Mouse (Mus musculus): Measurements from ENCODE around the gene S100z. TPM values are rescaled to one million over a fixed set of nuclear protein-coding genes. Genes with fewer than 3 reads are reported as not detected.

The S100z gene
- polyA plus RNA-seq, 1 experiment from 2014 or later = not detected

GRCm38 (mm10) chr13:95451529-95451928 is 27.0 kb downstream of the S100z start:
- Histone ChIP-seq H3K9ac (replicated peaks; ENCODE audit: low read length) (no peak overlapping the region), H3K36me3 (ENCODE audit: insufficient read depth, low read length) (no peaks in the 10 kb centered on the region), H3K27me3 (ENCODE audit: insufficient read depth, low read length) (no peaks in the 10 kb centered on the region), H3K9me3 (ENCODE audit: low read length) (no peaks in the 10 kb centered on the region), H3K4me1 (ENCODE audit: insufficient read depth, low read length) (no peaks in the 10 kb centered on the region), H3K4me2 (replicated peaks; ENCODE audit: low read depth, low read length) (no peak overlapping the region), H3K27ac (ENCODE audit: low read length) (no peak overlapping the region), H3K4me3 (ENCODE audit: low read length) (no peak overlapping the region)
- 70% methylated on average over 2 of the region's 2 CpGs for WGBS
- no peak for ATAC-seq (ENCODE audit: low FRiP score, low TSS enrichment)

- H3K27me3 ChIP-seq (ENCODE audit: insufficient read depth, low read length) = peaks cover 2% of the 10 kb centered on the region; the same call in 1 of the 2 replicates
- no peak overlapping the region for H3K27ac ChIP-seq (ENCODE audit: low read length)
- no peak overlapping the region for H3K4me3 ChIP-seq (ENCODE audit: low read length)
- no peak overlapping the region for H3K4me2 ChIP-seq (replicated peaks; ENCODE audit: low read depth, low read length)
- no peaks in the 10 kb centered on the region for H3K9me3 ChIP-seq (ENCODE audit: low read length)
- no peak for ATAC-seq (ENCODE audit: low FRiP score, low TSS enrichment)
- H3K4me1 ChIP-seq (ENCODE audit: insufficient read depth, low read length) = no peaks in the 10 kb centered on the region
- H3K36me3 ChIP-seq (ENCODE audit: insufficient read depth, low read length) = no peaks in the 10 kb centered on the region
- WGBS = 90% methylated on average over 9 of the region's 9 CpGs
- H3K9ac ChIP-seq (replicated peaks; ENCODE audit: low read length) = no peak overlapping the region
Observed at GRCm38 (mm10) chr13:95450636-95451210, 27.8 kb downstream of the S100z start.

- WGBS = 78% methylated on average over 3 of the region's 3 CpGs
- no peaks in the 10 kb centered on the region for H3K4me1 ChIP-seq (ENCODE audit: insufficient read depth, low read length)
- H3K36me3 ChIP-seq (ENCODE audit: insufficient read depth, low read length) = no peaks in the 10 kb centered on the region
- no peak for ATAC-seq (ENCODE audit: low FRiP score, low TSS enrichment)
- H3K9ac ChIP-seq (replicated peaks; ENCODE audit: low read length) = no peak overlapping the region
- no peak overlapping the region for H3K27ac ChIP-seq (ENCODE audit: low read length)
- H3K4me2 ChIP-seq (replicated peaks; ENCODE audit: low read depth, low read length) = no peak overlapping the region
- H3K27me3 ChIP-seq (ENCODE audit: insufficient read depth, low read length) = peaks cover 12% of the 10 kb centered on the region
- H3K9me3 ChIP-seq (ENCODE audit: low read length) = no peaks in the 10 kb centered on the region
- H3K4me3 ChIP-seq (ENCODE audit: low read length) = no peak overlapping the region
Observed at GRCm38 (mm10) chr13:95449730-95450129, 28.8 kb downstream of the S100z start.

GRCm38 (mm10) chr13:95444824-95445223 is 33.7 kb downstream of the S100z start, which contains the start of gene Crhbp:
Gene Crhbp, minus strand, starts transcription at chr13:95444924.
- no peak for ATAC-seq (ENCODE audit: low FRiP score, low TSS enrichment)
- H3K36me3 ChIP-seq (ENCODE audit: insufficient read depth, low read length) = no peaks in the 10 kb centered on the region
- peak within 1 kb of the TSS; percentile 48 for H3K4me3 ChIP-seq (ENCODE audit: low read length)
- H3K4me2 ChIP-seq (replicated peaks; ENCODE audit: low read depth, low read length) = peak within 1 kb of the TSS; percentile 78
- peaks cover 35% of the 10 kb centered on the region for H3K27me3 ChIP-seq (ENCODE audit: insufficient read depth, low read length)
- no peak within 1 kb of the TSS for H3K27ac ChIP-seq (ENCODE audit: low read length)
- no peaks in the 10 kb centered on the region for H3K9me3 ChIP-seq (ENCODE audit: low read length)
- H3K9ac ChIP-seq (replicated peaks; ENCODE audit: low read length) = peak within 1 kb of the TSS; percentile 48
- 60% methylated on average over 11 of the region's 11 CpGs for WGBS
- H3K4me1 ChIP-seq (ENCODE audit: insufficient read depth, low read length) = peaks cover 8% of the 10 kb centered on the region; the same call in 1 of the 2 replicates

DNA sequence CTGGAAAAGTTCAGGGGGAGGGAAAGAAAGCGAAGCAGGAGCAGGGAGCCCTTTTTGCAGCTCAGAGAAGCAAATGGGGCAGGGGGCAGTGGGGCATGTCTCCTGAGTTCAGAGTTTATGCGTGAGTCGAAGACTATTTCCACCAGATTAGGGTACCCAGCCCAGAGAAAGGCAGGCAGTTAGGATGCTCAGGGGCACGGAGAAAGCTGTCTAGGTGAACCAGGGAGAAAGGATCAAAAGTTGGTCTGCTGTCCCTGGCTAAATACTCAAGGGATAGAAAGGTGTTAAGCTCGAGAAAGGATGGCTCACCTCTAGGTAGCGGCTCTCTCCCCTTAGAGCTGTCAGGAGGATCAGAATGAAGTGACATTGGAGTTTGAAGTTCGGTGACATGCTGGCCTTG is 34.2 kb downstream of the S100z start:
- WGBS = 7% methylated on average over 7 of the region's 7 CpGs
- Histone ChIP-seq H3K4me1 (ENCODE audit: insufficient read depth, low read length) (peaks cover 8% of the 10 kb centered on the region; the same call in 1 of the 2 replicates), H3K9me3 (ENCODE audit: low read length) (no peaks in the 10 kb centered on the region), H3K4me2 (replicated peaks; ENCODE audit: low read depth, low read length) (peak overlapping the region; percentile 78), H3K27me3 (ENCODE audit: insufficient read depth, low read length) (peaks cover 35% of the 10 kb centered on the region), H3K4me3 (ENCODE audit: low read length) (peak overlapping the region; percentile 48), H3K9ac (replicated peaks; ENCODE audit: low read length) (no peak overlapping the region), H3K27ac (ENCODE audit: low read length) (no peak overlapping the region), H3K36me3 (ENCODE audit: insufficient read depth, low read length) (no peaks in the 10 kb centered on the region)
- no peak for ATAC-seq (ENCODE audit: low FRiP score, low TSS enrichment)

DNA sequence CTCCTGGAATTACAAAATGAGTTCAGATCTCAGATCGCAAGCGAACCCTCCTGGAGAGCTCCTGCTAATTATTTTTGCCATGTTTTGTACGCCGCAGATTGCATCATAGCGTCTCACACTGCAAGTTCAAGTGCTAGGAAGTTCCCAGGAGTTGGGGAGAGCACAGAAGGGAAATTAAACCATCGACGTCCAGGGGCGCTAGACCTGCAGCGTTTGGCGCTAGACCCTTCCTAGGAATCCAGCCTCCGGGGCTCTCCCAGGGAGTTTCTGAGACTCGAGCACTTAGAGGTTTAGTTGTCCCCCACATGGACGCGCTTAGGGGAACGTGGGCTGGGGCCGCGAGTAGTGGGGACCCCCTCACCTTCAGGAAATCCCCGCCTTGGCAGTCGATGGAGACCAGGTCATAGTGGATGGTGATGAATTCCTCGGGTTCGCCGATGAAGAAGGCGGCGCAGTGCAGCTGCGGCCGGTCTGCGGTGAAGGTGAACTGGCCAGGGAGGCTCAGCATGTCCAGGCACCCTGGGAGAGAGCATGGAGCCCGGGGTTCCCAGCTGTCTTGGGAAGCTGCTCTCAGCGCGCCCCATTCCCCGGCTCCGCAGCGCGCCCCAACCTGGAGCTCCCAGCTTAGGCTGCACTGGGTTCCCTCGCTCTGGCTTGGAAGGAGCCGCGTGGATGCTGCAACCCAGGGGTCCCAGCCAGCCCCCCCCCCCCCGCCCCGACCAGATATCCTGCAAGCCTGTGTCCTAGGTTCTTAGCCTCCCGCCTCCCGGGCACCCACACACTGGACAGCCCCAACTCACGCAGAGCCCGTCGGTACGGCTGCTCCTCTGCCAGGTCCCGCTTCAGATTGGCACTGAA is 34.9 kb downstream of the S100z start:
- Histone ChIP-seq H3K36me3 (ENCODE audit: insufficient read depth, low read length) (no peaks in the 10 kb centered on the region), H3K4me3 (ENCODE audit: low read length) (peak overlapping the region; percentile 48), H3K9me3 (ENCODE audit: low read length) (no peaks in the 10 kb centered on the region), H3K4me1 (ENCODE audit: insufficient read depth, low read length) (peaks cover 8% of the 10 kb centered on the region; the same call in 1 of the 2 replicates), H3K4me2 (replicated peaks; ENCODE audit: low read depth, low read length) (peak overlapping the region; percentile 78), H3K27me3 (ENCODE audit: insufficient read depth, low read length) (peaks cover 35% of the 10 kb centered on the region), H3K9ac (replicated peaks; ENCODE audit: low read length) (peak overlapping the region; percentile 48), H3K27ac (ENCODE audit: low read length) (no peak overlapping the region)
- peak; percentile 69 for ATAC-seq (ENCODE audit: low FRiP score, low TSS enrichment)
- WGBS = under 1% methylated on average over 46 of the region's 46 CpGs

GRCm38 (mm10) chr13:95442901-95443300 is 35.6 kb downstream of the S100z start:
- Histone ChIP-seq H3K9ac (replicated peaks; ENCODE audit: low read length) (no peak overlapping the region), H3K27ac (ENCODE audit: low read length) (no peak overlapping the region), H3K4me1 (ENCODE audit: insufficient read depth, low read length) (peaks cover 8% of the 10 kb centered on the region; the same call in 1 of the 2 replicates), H3K27me3 (ENCODE audit: insufficient read depth, low read length) (peaks cover 35% of the 10 kb centered on the region), H3K36me3 (ENCODE audit: insufficient read depth, low read length) (no peaks in the 10 kb centered on the region), H3K4me2 (replicated peaks; ENCODE audit: low read depth, low read length) (0 out of 2 replicates have a peak overlapping the region, but pooled peaks have one; percentile 78), H3K4me3 (ENCODE audit: low read length) (no peak overlapping the region; the same call in 1 of the 2 replicates), H3K9me3 (ENCODE audit: low read length) (no peaks in the 10 kb centered on the region)
- no peak for ATAC-seq (ENCODE audit: low FRiP score, low TSS enrichment)
- 19% methylated on average over 4 of the region's 4 CpGs for WGBS

- Histone ChIP-seq H3K4me1 (ENCODE audit: insufficient read depth, low read length) (peaks cover 8% of the 10 kb centered on the region; the same call in 1 of the 2 replicates), H3K36me3 (ENCODE audit: insufficient read depth, low read length) (no peaks in the 10 kb centered on the region), H3K4me2 (replicated peaks; ENCODE audit: low read depth, low read length) (no peak overlapping the region), H3K4me3 (ENCODE audit: low read length) (no peak overlapping the region), H3K27me3 (ENCODE audit: insufficient read depth, low read length) (peaks cover 21% of the 10 kb centered on the region), H3K9ac (replicated peaks; ENCODE audit: low read length) (no peak overlapping the region), H3K27ac (ENCODE audit: low read length) (no peak overlapping the region), H3K9me3 (ENCODE audit: low read length) (no peaks in the 10 kb centered on the region)
- WGBS = 82% methylated on average over 5 of the region's 5 CpGs
- no peak for ATAC-seq (ENCODE audit: low FRiP score, low TSS enrichment)
Observed at GRCm38 (mm10) chr13:95439569-95439968, 39.0 kb downstream of the S100z start.

GRCm38 (mm10) chr13:95431760-95432159 is 46.8 kb downstream of the S100z start:
- peak overlapping the region; percentile 7; the same call in 1 of the 2 replicates for H3K4me2 ChIP-seq (replicated peaks; ENCODE audit: low read depth, low read length)
- 0 out of 2 replicates have a peak, but pooled peaks have one; percentile 54 for ATAC-seq (ENCODE audit: low FRiP score, low TSS enrichment)

More at GRCm38 (mm10) chr13:95431760-95432159, 46.8 kb downstream of the S100z start:
- H3K36me3 ChIP-seq (ENCODE audit: insufficient read depth, low read length) = no peaks in the 10 kb centered on the region
- 45% methylated on average over 10 of the region's 10 CpGs for WGBS
- no peak overlapping the region for H3K4me3 ChIP-seq (ENCODE audit: low read length)
- H3K9me3 ChIP-seq (ENCODE audit: low read length) = no peaks in the 10 kb centered on the region
- no peaks in the 10 kb centered on the region for H3K27me3 ChIP-seq (ENCODE audit: insufficient read depth, low read length)
- H3K27ac ChIP-seq (ENCODE audit: low read length) = no peak overlapping the region
- H3K4me1 ChIP-seq (ENCODE audit: insufficient read depth, low read length) = no peaks in the 10 kb centered on the region
- H3K9ac ChIP-seq (replicated peaks; ENCODE audit: low read length) = no peak overlapping the region

All from kidney, embryonic 16.5 days (tissue).